Mouse (Mus musculus) intestine, embryonic 14.5 days (tissue): ENCODE results near the gene Etl4. TPM values are rescaled to one million over a fixed set of nuclear protein-coding genes. Genes with fewer than 3 reads are reported as not detected.

Experiments
- ATAC-seq: fragments of 200-750 bp; cut with Nextera tagmentation; replicated peaks from 2 replicates; pipeline ENCODE4 v1.8.0; 2017; ENCODE audit warnings: low read depth, moderate number of reproducible peaks, moderate TSS enrichment, moderate library complexity; ENCODE audit not compliant: low FRiP score, low TSS enrichment
- DNase-seq: peaks from one replicate; pipeline ENCODE4 v3.0.0-alpha.2; 2018; ENCODE audit warnings: low spot score
- H3K27ac ChIP-seq: fragments of 300-500 bp; sonication (generic); 2 replicates; pipeline ENCODE4 v1.5.1; 2014; ENCODE audit warnings: low read depth, mild to moderate bottlenecking, control low read depth
- H3K27me3 ChIP-seq: fragments of 300-500 bp; sonication (generic); replicated peaks from 2 replicates; pipeline ENCODE4 v1.6.1; 2014; ENCODE audit warnings: low read length, control low read depth; ENCODE audit not compliant: control insufficient read depth, insufficient read depth
- H3K36me3 ChIP-seq: fragments of 300-500 bp; sonication (generic); 2 replicates; pipeline ENCODE4 v1.6.1; 2014; ENCODE audit warnings: low read length, control low read depth; ENCODE audit not compliant: control insufficient read depth, insufficient read depth
- H3K4me1 ChIP-seq: fragments of 300-500 bp; sonication (generic); replicated peaks from 2 replicates; pipeline ENCODE4 v1.6.1; 2014; ENCODE audit warnings: low read length, control low read depth, mixed read lengths; ENCODE audit not compliant: control insufficient read depth, insufficient read depth
- H3K4me2 ChIP-seq: fragments of 300-500 bp; sonication (generic); 2 replicates; pipeline ENCODE4 v1.6.1; 2014; ENCODE audit warnings: low read length
- H3K4me3 ChIP-seq: fragments of 300-500 bp; sonication (generic); 2 replicates; pipeline ENCODE4 v1.5.1; 2014; ENCODE audit warnings: low read depth, low read length, control low read depth, mixed read lengths
- H3K9ac ChIP-seq: fragments of 300-500 bp; sonication (generic); 2 replicates; pipeline ENCODE4 v1.6.1; 2014; ENCODE audit warnings: mild to moderate bottlenecking, low read length
- H3K9me3 ChIP-seq: fragments of 300-500 bp; sonication (generic); 2 replicates; pipeline ENCODE4 v1.6.1; 2016; ENCODE audit warnings: low read length, control low read depth; ENCODE audit not compliant: control insufficient read depth
- WGBS: fragments of 180-500 bp; shearing (Covaris S2); extraction: QIAGEN DNeasy Blood & Tissue Kit; methylation state at CpG from one replicate; pipeline ENCODE4 v1.1.7; 2014; 5-methylcytosine and 5-hydroxymethylcytosine counted together
- polyA plus RNA-seq: library from polyadenylated mRNA; unstranded; fragments of >200 nt; fragmentation: Nextera tagmentation; extraction: Ambion mirVana; gene quantifications from 2 replicates; pipeline ENCODE4 v1.2.1, GENCODE M21; 2014

Gene Etl4
- polyA plus RNA-seq, 1 experiment from 2014 or later = 47.8 TPM

GRCm38 (mm10) chr2:20231371-20231770 is 321.8 kb downstream of the Etl4 start:
- Histone ChIP-seq H3K4me2 (no peak overlapping the region), H3K9ac (no peak overlapping the region), H3K4me3 (no peak overlapping the region), H3K27ac (no peak overlapping the region), H3K36me3 (no peaks in the 10 kb centered on the region), H3K27me3 (no peaks in the 10 kb centered on the region), H3K9me3 (no peaks in the 10 kb centered on the region), H3K4me1 (no peaks in the 10 kb centered on the region)
- no peak for ATAC-seq
- WGBS = 46% methylated on average over 4 of the region's 4 CpGs
- DNase-seq = no peak

DNA sequence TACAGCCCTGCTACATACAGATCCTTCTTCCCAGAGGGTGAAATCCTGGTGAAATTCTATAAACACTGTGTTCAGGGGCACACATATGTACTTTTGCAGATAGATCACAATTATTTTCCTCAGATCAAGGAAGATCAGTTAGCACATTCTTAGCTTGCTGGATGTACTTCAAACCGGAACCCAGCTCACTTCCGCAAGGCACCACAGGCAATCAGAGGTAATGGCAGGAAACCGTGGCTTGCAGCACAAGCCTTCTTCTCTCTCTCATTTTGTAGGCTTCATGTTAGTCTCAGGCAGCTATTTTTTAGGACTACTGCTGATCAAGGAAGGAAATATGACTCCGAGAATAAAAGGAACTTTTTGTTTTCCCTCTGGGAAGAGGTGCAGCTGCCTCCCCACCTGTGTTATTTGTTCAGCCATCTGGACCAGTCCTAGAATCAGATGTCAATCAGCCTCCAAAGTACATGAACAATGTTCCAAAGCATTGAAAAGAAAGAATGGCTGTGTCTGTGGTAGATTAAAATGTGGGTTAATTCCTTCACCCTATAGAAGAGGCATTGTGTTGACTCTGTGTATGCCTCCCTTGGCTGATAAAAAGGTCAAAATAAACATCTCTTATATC is 338.6 kb downstream of the Etl4 start:
- H3K4me1 ChIP-seq = no peaks in the 10 kb centered on the region
- no peak for DNase-seq
- H3K4me3 ChIP-seq = no peak overlapping the region
- no peak overlapping the region for H3K4me2 ChIP-seq
- no peak for ATAC-seq
- H3K36me3 ChIP-seq = no peaks in the 10 kb centered on the region
- H3K9ac ChIP-seq = no peak overlapping the region
- no peak overlapping the region for H3K27ac ChIP-seq
- H3K9me3 ChIP-seq = no peaks in the 10 kb centered on the region
- H3K27me3 ChIP-seq = no peaks in the 10 kb centered on the region
- WGBS = 74% methylated on average over 4 of the region's 4 CpGs

DNA sequence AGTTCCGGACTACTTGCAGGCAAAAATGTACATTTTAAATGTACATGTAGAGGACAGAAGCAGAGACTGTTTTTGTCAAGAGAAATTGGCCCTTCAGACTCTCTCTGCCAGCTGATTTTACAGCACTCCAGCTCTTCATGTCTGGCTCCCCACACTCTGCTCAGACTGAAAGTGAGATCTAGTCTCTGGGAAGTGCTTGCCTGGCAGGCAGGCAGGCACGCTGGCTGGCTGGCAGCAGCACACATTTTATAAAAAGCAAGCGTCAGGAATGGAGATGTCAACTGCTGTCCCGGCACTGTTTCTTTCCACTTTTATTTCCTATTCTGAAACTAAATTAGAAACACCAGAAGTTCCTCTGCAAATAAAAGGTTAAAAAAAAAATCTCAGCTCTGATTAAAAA is 339.8 kb downstream of the Etl4 start:
- ATAC-seq = no peak
- WGBS = 54% methylated on average over 4 of the region's 4 CpGs
- no peaks in the 10 kb centered on the region for H3K36me3 ChIP-seq
- no peak overlapping the region for H3K27ac ChIP-seq
- H3K9me3 ChIP-seq = no peaks in the 10 kb centered on the region
- H3K4me3 ChIP-seq = no peak overlapping the region
- no peak overlapping the region for H3K9ac ChIP-seq
- H3K27me3 ChIP-seq = no peaks in the 10 kb centered on the region
- H3K4me2 ChIP-seq = no peak overlapping the region
- no peaks in the 10 kb centered on the region for H3K4me1 ChIP-seq
- DNase-seq = no peak

DNA sequence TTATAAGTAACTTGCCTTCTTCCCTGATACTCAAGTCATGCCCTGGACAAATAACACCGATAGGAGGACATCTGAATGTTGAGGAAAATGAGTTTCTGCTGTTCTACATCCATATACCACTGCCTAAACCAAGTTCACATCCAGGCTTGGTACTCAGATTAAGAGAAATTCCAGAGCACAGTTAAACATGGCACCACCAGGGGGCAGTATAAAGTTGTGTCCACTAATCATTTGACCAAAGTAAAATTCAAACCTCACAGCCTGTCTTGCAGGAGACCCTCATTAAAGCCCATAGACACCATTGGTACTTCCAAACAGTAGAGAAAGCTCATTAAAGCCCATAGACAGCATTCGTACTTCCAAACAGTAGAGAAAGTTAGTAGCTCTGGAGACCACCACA is 366.5 kb downstream of the Etl4 start:
- no peak for ATAC-seq
- Histone ChIP-seq H3K4me1 (no peaks in the 10 kb centered on the region), H3K4me3 (no peak overlapping the region), H3K9me3 (no peaks in the 10 kb centered on the region), H3K27ac (no peak overlapping the region), H3K4me2 (no peak overlapping the region), H3K36me3 (no peaks in the 10 kb centered on the region), H3K9ac (no peak overlapping the region), H3K27me3 (no peaks in the 10 kb centered on the region)
- DNase-seq = peak; percentile 79
- WGBS = 64% methylated on average over 2 of the region's 2 CpGs

GRCm38 (mm10) chr2:20281903-20282302 is 372.3 kb downstream of the Etl4 start:
- WGBS = 86% methylated on average over 2 of the region's 2 CpGs
- no peaks in the 10 kb centered on the region for H3K36me3 ChIP-seq
- H3K4me1 ChIP-seq = no peaks in the 10 kb centered on the region
- no peak overlapping the region for H3K4me3 ChIP-seq
- ATAC-seq = no peak
- no peaks in the 10 kb centered on the region for H3K9me3 ChIP-seq
- H3K27me3 ChIP-seq = no peaks in the 10 kb centered on the region
- DNase-seq = no peak
- H3K9ac ChIP-seq = no peak overlapping the region
- no peak overlapping the region for H3K4me2 ChIP-seq
- H3K27ac ChIP-seq = no peak overlapping the region

GRCm38 (mm10) chr2:20284425-20284824 is 374.8 kb downstream of the Etl4 start:
- Histone ChIP-seq H3K9ac (no peak overlapping the region), H3K36me3 (no peaks in the 10 kb centered on the region), H3K27ac (no peak overlapping the region), H3K4me2 (no peak overlapping the region), H3K9me3 (no peaks in the 10 kb centered on the region), H3K4me1 (no peaks in the 10 kb centered on the region), H3K4me3 (no peak overlapping the region), H3K27me3 (no peaks in the 10 kb centered on the region)
- no peak for DNase-seq
- peak; percentile 66; the same call in 1 of the 2 replicates for ATAC-seq
- 31% methylated on average over 2 of the region's 2 CpGs for WGBS

- DNase-seq = no peak
- no peaks in the 10 kb centered on the region for H3K27me3 ChIP-seq
- no peaks in the 10 kb centered on the region for H3K36me3 ChIP-seq
- no peak overlapping the region for H3K4me2 ChIP-seq
- H3K9ac ChIP-seq = no peak overlapping the region
- no peak overlapping the region for H3K27ac ChIP-seq
- ATAC-seq = no peak
- no peaks in the 10 kb centered on the region for H3K9me3 ChIP-seq
- H3K4me3 ChIP-seq = no peak overlapping the region
- 37% methylated on average over 4 of the region's 4 CpGs for WGBS
- no peaks in the 10 kb centered on the region for H3K4me1 ChIP-seq
Measured at GRCm38 (mm10) chr2:20290982-20291740, 381.6 kb downstream of the Etl4 start.

DNA sequence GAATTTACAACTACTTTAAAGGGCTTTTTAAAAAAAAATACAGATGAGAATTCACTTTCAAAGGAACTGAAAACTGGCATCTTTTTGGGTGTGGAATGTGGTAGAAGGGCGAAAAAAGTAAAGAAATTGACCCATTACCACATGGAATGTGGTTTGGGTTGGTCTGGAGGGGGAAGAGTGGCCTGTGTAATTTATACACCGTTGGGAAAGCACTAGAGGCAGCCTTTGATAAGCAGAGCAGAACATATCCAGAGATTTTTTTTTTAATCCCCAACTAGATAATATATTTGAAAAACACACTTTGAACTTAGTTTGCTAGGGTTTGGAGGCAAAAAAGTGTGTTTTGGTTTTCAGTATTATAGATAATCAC is 382.1 kb downstream of the Etl4 start:
- H3K9ac ChIP-seq = no peak overlapping the region
- H3K4me3 ChIP-seq = no peak overlapping the region
- H3K36me3 ChIP-seq = no peaks in the 10 kb centered on the region
- H3K27me3 ChIP-seq = no peaks in the 10 kb centered on the region
- H3K9me3 ChIP-seq = no peaks in the 10 kb centered on the region
- DNase-seq (no peak), ATAC-seq (no peak)
- no peaks in the 10 kb centered on the region for H3K4me1 ChIP-seq
- H3K27ac ChIP-seq = no peak overlapping the region
- no peak overlapping the region for H3K4me2 ChIP-seq
- 27% methylated on average over 2 of the region's 2 CpGs for WGBS

- H3K9ac ChIP-seq = no peak overlapping the region
- DNase-seq (no peak), ATAC-seq (no peak)
- H3K4me1 ChIP-seq = no peaks in the 10 kb centered on the region
- H3K27ac ChIP-seq = no peak overlapping the region
- 77% methylated on average over 8 of the region's 8 CpGs for WGBS
- no peak overlapping the region for H3K4me3 ChIP-seq
- no peaks in the 10 kb centered on the region for H3K27me3 ChIP-seq
- H3K9me3 ChIP-seq = no peaks in the 10 kb centered on the region
- H3K4me2 ChIP-seq = no peak overlapping the region
- no peaks in the 10 kb centered on the region for H3K36me3 ChIP-seq
Measured at GRCm38 (mm10) chr2:20293336-20293735, 383.8 kb downstream of the Etl4 start.
